Mouse (Mus musculus) lung, embryonic 14.5 days (tissue): ENCODE data around the gene Med27. TPM values are rescaled to one million over a fixed set of nuclear protein-coding genes. Genes with fewer than 3 reads are reported as not detected.
A peak's percentile ranks its signal among the peaks of the same experiment; 100 is the strongest.

Experiments used
- ATAC-seq: fragments of 200-750 bp; cut with Nextera tagmentation; 2 replicates; pipeline ENCODE4 v1.8.0; 2017; ENCODE audit warnings: mild to moderate bottlenecking, moderate TSS enrichment, moderate library complexity; ENCODE audit not compliant: insufficient read depth
- DNase-seq: peaks from one replicate; pipeline ENCODE4 v3.0.0-alpha.2; 2015
- H3K27ac ChIP-seq: fragments of 300-500 bp; sonication (generic); 2 replicates; pipeline ENCODE4 v1.5.1; 2014; ENCODE audit warnings: low read depth, mild to moderate bottlenecking, moderate library complexity
- H3K27me3 ChIP-seq: fragments of 300-500 bp; sonication (generic); 2 replicates; pipeline ENCODE4 v1.6.1; 2014; ENCODE audit warnings: low read length, control low read depth; ENCODE audit not compliant: insufficient read depth
- H3K36me3 ChIP-seq: fragments of 300-500 bp; sonication (generic); 2 replicates; pipeline ENCODE4 v1.6.1; 2014; ENCODE audit warnings: control low read depth; ENCODE audit not compliant: insufficient read depth
- H3K4me1 ChIP-seq: fragments of 300-500 bp; sonication (generic); 2 replicates; pipeline ENCODE4 v1.6.1; 2014; ENCODE audit warnings: antibody characterized with exemption, control low read depth; ENCODE audit not compliant: insufficient read depth
- H3K4me2 ChIP-seq: fragments of 300-500 bp; sonication (generic); 2 replicates; pipeline ENCODE4 v1.6.1; 2014; ENCODE audit warnings: mild to moderate bottlenecking
- H3K4me3 ChIP-seq: fragments of 300-500 bp; sonication (generic); 2 replicates; pipeline ENCODE4 v1.5.1; 2014; ENCODE audit warnings: low read depth, low read length
- H3K9ac ChIP-seq: fragments of 300-500 bp; sonication (generic); 2 replicates; pipeline ENCODE4 v1.6.1; 2014
- H3K9me3 ChIP-seq: fragments of 300-500 bp; sonication (generic); 2 replicates; pipeline ENCODE4 v1.6.1; 2016; ENCODE audit warnings: low read depth, low read length, control low read depth
- CTCF ChIP-seq: IDR thresholded peaks from 2 replicates; pipeline ENCODE4 v1.5.1; 2016; ENCODE audit warnings: antibody characterized with exemption, low read depth
- WGBS: fragments of 180-500 bp; shearing (Covaris S2); extraction: QIAGEN DNeasy Blood & Tissue Kit; methylation state at CpG from one replicate; pipeline ENCODE4 v1.1.7; 2014; 5-methylcytosine and 5-hydroxymethylcytosine counted together
- polyA plus RNA-seq: library from polyadenylated mRNA; unstranded; fragments of >200 nt; fragmentation: Nextera tagmentation; extraction: Ambion mirVana; gene quantifications from 2 replicates; pipeline ENCODE4 v1.2.1, GENCODE M21; 2014

The Med27 gene
- polyA plus RNA-seq, 1 experiment from 2014 or later, result 53.0 TPM

GRCm38 (mm10) chr2:29391996-29392395 lies 45.4 kb downstream of the Med27 start:
- DNase-seq (no peak), ATAC-seq (no peak)
- no peak overlapping the region for H3K27ac ChIP-seq
- no peak overlapping the region for H3K9ac ChIP-seq
- TF ChIP-seq CTCF, result no peak
- H3K4me2 ChIP-seq, result no peak overlapping the region
- no peaks in the 10 kb centered on the region for H3K36me3 ChIP-seq
- H3K9me3 ChIP-seq, result no peaks in the 10 kb centered on the region
- no peaks in the 10 kb centered on the region for H3K27me3 ChIP-seq
- no peak overlapping the region for H3K4me3 ChIP-seq
- WGBS, result 28% methylated on average over 1 of the region's 1 CpGs
- 0 out of 2 replicates have a peak, but pooled peaks cover 4% of the 10 kb centered on the region for H3K4me1 ChIP-seq

DNA sequence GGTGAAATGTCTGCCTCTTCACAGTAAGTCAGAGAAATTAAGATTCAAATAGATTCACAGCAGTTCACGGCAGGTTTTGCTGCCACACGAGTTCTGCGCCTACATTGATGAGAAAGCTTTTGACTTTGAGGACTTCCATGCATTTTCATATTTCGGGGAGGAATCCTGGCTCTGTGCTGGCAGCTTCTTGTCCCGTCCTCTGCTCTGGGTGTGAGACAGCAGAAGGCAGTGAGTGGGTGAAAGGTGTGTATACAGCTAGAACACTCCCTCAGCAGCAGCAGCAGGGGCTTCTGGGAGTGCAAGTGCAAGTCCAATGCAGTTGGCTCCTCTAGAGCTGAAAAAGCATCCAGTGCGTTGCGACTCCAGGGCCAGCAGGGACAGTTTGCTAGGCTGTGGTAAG lies 53.6 kb downstream of the Med27 start:
- 79% methylated on average over 7 of the region's 7 CpGs for WGBS
- no peak overlapping the region for H3K9ac ChIP-seq
- H3K4me1 ChIP-seq, result 0 out of 2 replicates have a peak, but pooled peaks cover 3% of the 10 kb centered on the region
- H3K9me3 ChIP-seq, result no peaks in the 10 kb centered on the region
- no peak for TF ChIP-seq CTCF
- H3K4me2 ChIP-seq, result no peak overlapping the region
- 0 out of 2 replicates have a peak overlapping the region, but pooled peaks have one; percentile 40 for H3K27ac ChIP-seq
- no peak overlapping the region for H3K4me3 ChIP-seq
- ATAC-seq (no peak), DNase-seq (no peak)
- H3K36me3 ChIP-seq, result no peaks in the 10 kb centered on the region
- no peaks in the 10 kb centered on the region for H3K27me3 ChIP-seq

GRCm38 (mm10) chr2:29400812-29401211 lies 54.2 kb downstream of the Med27 start:
- 75% methylated on average over 3 of the region's 3 CpGs for WGBS
- ATAC-seq (no peak), DNase-seq (peak; percentile 61)
- Histone ChIP-seq H3K36me3 (no peaks in the 10 kb centered on the region), H3K4me1 (0 out of 2 replicates have a peak, but pooled peaks cover 3% of the 10 kb centered on the region), H3K4me2 (no peak overlapping the region), H3K27me3 (no peaks in the 10 kb centered on the region), H3K9me3 (no peaks in the 10 kb centered on the region), H3K4me3 (no peak overlapping the region), H3K9ac (no peak overlapping the region), H3K27ac (0 out of 2 replicates have a peak overlapping the region, but pooled peaks have one; percentile 40)
- TF ChIP-seq CTCF, result no peak

- H3K27ac ChIP-seq, result no peak overlapping the region
- no peak overlapping the region for H3K4me2 ChIP-seq
- no peaks in the 10 kb centered on the region for H3K9me3 ChIP-seq
- H3K9ac ChIP-seq, result no peak overlapping the region
- H3K4me3 ChIP-seq, result no peak overlapping the region
- no peaks in the 10 kb centered on the region for H3K36me3 ChIP-seq
- WGBS, result 76% methylated on average over 1 of the region's 1 CpGs
- DNase-seq (no peak), ATAC-seq (no peak)
- TF ChIP-seq CTCF, result no peak
- H3K27me3 ChIP-seq, result no peaks in the 10 kb centered on the region
- 0 out of 2 replicates have a peak, but pooled peaks cover 3% of the 10 kb centered on the region for H3K4me1 ChIP-seq
These were observed 55.2 kb downstream of the Med27 start for GRCm38 (mm10) chr2:29401868-29402267.

- no peak for TF ChIP-seq CTCF
- H3K27ac ChIP-seq, result no peak overlapping the region
- DNase-seq, result peak; percentile 63
These were observed 56.0 kb downstream of the Med27 start for GRCm38 (mm10) chr2:29402550-29403076.

GRCm38 (mm10) chr2:29403799-29404530 lies 57.3 kb downstream of the Med27 start:
- Histone ChIP-seq H3K36me3 (no peaks in the 10 kb centered on the region), H3K4me2 (no peak overlapping the region), H3K4me3 (no peak overlapping the region), H3K27me3 (no peaks in the 10 kb centered on the region), H3K27ac (no peak overlapping the region), H3K9me3 (no peaks in the 10 kb centered on the region), H3K4me1 (0 out of 2 replicates have a peak, but pooled peaks cover 3% of the 10 kb centered on the region), H3K9ac (no peak overlapping the region)
- DNase-seq (no peak), ATAC-seq (no peak)
- WGBS, result 62% methylated on average over 9 of the region's 9 CpGs
- TF ChIP-seq CTCF, result peak; percentile 20; the same call in 1 of the 2 replicates

More at GRCm38 (mm10) chr2:29402550-29403076, 56.0 kb downstream of the Med27 start:
- Histone ChIP-seq H3K36me3 (no peaks in the 10 kb centered on the region), H3K27me3 (no peaks in the 10 kb centered on the region), H3K9ac (no peak overlapping the region), H3K9me3 (no peaks in the 10 kb centered on the region), H3K4me2 (no peak overlapping the region), H3K4me1 (0 out of 2 replicates have a peak, but pooled peaks cover 3% of the 10 kb centered on the region), H3K4me3 (no peak overlapping the region)
- WGBS, result 74% methylated on average over 3 of the region's 3 CpGs
- ATAC-seq, result no peak

DNA sequence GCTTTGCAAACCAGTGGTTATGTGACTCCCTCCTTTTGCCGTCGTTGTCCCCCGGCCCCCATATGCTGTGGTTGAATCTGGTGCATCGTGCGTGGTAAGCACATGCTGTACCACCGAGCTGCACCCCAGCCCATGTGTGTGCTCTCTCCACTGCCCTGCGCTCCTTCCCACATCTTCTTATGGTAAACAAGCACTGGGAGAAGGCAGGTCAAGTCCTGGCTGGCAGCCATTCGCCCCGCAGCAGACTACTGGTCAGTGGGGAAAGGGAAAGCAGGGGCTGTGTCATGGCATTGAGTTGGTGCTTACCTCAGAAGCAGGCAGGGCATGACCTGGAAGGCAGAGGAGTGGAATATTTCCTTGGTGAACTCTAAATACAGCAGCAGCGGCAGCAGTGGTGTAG lies 58.3 kb downstream of the Med27 start:
- Histone ChIP-seq H3K9ac (no peak overlapping the region), H3K36me3 (no peaks in the 10 kb centered on the region), H3K27ac (no peak overlapping the region), H3K27me3 (no peaks in the 10 kb centered on the region), H3K4me1 (0 out of 2 replicates have a peak, but pooled peaks cover 3% of the 10 kb centered on the region), H3K9me3 (no peaks in the 10 kb centered on the region), H3K4me3 (no peak overlapping the region), H3K4me2 (no peak overlapping the region)
- ATAC-seq (no peak), DNase-seq (no peak)
- 61% methylated on average over 10 of the region's 10 CpGs for WGBS
- no peak for TF ChIP-seq CTCF
